Mouse (Mus musculus) heart, postnatal 4 days (tissue): ENCODE measurements around the gene Fhl3. TPM values are rescaled to one million over a fixed set of nuclear protein-coding genes. Genes with fewer than 3 reads are reported as not detected.
A peak's percentile ranks its signal among the peaks of the same experiment; 100 is the strongest.
"Not testable (repeated sequence)": the region's sequence is repeated elsewhere in the genome, so short reads cannot be mapped to it uniquely, and the experiment has no call there.

Experiments used
- DNase-seq: peaks from one replicate; pipeline ENCODE4 v3.0.0; 2021
- total RNA-seq, 2 experiments: library from RNA; stranded (reverse); gene quantifications; 2 replicates each; pipeline ENCODE4 v1.2.3; 2021

Gene Fhl3
- total RNA-seq, 2 experiments from 2014 or later, result 22.4 to 23.4 TPM

- peak; percentile 55 for DNase-seq
Observed at GRCm38 (mm10) chr4:124709961-124710446, 9.5 kb downstream of the Fhl3 start.

DNA sequence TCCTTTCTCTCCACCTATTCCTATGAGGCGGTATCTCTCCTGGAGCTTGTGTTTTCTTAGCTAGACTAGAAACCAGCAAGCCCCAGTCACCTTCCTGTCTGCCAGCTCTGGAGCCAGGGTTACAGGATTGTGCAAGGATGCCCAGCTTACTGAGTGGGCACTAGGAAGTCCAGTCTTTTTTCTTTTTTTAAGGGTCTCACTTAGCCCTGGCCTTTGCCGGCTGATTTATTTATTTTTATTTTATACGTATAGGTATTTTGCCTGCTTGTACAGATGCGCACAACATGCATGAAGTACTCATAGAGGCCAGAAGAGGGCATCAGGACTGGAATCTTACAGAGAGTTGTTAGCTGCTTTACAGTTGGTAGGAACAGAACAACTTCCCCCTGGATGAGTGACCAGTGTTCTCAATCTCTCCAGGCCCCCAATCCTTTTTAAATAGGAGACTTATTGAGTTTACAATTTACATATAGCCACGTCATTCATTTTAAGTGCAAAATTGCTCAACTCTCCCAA is 10.3 kb downstream of the Fhl3 start:
- peak; percentile 63 for DNase-seq

GRCm38 (mm10) chr4:124712618-124713017 is 12.1 kb downstream of the Fhl3 start:
- no peak for DNase-seq

GRCm38 (mm10) chr4:124713850-124714249 is 13.3 kb downstream of the Fhl3 start:
- DNase-seq, result not testable (repeated sequence)

GRCm38 (mm10) chr4:124714545-124715481 is 14.3 kb downstream of the Fhl3 start, which contains the start of gene Sf3a3:
Gene Sf3a3 (plus strand): TSS chr4:124714776.
- DNase-seq, result peak; percentile 96

- DNase-seq, result no peak
Observed at GRCm38 (mm10) chr4:124719101-124719500, 18.6 kb downstream of the Fhl3 start.

- DNase-seq, result no peak
Observed at GRCm38 (mm10) chr4:124726121-124726520, 25.6 kb downstream of the Fhl3 start.

DNA sequence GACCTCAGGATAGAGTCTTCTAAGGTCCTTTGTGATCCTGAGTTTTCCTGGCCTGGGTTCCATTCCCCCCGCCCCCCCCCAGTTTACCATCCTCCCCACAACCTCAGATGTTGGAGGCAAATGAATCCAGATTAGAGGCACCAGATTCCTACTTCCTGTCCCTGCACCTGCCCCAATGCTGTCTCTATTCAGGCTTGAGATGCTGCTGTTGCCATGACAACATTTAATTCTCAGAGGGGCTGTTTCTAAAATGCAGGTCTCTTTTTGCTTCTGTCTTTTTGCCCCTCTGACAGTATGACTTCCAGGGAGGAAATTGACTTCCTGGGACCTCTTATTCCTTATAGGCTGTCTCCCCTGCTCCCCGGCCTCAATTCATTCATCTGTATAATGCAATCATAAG is 36.5 kb downstream of the Fhl3 start:
- no peak for DNase-seq

DNA sequence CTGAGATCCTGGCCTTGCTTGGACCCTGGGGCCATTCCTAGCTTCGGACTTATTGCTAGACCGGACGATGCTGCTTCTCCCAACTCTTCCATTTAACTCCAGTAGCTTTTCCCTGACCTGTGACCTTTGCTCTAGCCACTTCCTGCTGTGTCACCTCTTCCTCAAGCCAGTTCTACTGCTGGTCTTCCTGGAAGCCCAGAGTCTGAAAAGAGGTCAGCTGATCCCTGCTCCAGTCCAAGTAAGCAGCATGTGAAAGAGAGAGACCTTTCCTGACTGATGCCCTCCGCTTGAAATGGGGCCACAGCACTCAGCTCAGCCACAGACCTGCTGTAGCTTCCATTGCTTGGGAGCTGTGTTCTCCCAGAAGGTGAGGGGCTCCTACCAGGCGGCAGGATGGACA is 37.0 kb downstream of the Fhl3 start:
- DNase-seq, result no peak

DNA sequence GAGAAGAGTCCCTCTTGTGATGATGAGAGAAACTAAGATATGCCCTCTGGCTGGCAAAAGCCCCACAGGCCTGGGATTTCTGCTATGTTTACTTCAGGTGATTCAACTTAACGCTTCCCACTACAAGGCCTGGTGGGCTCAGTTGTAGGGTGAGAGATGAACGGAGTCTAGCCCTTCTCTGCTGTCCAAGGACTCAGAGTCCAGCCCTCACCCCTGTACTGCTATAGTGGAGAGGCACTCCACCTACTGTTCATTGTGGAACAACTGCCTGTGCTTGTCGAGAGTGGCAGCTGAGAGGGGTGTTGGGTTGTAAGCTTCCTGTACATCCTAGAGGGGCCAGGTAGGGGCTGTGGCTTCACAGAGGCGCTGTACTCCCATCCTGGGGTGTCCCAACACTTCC is 37.5 kb downstream of the Fhl3 start:
- DNase-seq, result no peak

- DNase-seq, result no peak
Observed at GRCm38 (mm10) chr4:124738783-124739182, 38.3 kb downstream of the Fhl3 start.

DNA sequence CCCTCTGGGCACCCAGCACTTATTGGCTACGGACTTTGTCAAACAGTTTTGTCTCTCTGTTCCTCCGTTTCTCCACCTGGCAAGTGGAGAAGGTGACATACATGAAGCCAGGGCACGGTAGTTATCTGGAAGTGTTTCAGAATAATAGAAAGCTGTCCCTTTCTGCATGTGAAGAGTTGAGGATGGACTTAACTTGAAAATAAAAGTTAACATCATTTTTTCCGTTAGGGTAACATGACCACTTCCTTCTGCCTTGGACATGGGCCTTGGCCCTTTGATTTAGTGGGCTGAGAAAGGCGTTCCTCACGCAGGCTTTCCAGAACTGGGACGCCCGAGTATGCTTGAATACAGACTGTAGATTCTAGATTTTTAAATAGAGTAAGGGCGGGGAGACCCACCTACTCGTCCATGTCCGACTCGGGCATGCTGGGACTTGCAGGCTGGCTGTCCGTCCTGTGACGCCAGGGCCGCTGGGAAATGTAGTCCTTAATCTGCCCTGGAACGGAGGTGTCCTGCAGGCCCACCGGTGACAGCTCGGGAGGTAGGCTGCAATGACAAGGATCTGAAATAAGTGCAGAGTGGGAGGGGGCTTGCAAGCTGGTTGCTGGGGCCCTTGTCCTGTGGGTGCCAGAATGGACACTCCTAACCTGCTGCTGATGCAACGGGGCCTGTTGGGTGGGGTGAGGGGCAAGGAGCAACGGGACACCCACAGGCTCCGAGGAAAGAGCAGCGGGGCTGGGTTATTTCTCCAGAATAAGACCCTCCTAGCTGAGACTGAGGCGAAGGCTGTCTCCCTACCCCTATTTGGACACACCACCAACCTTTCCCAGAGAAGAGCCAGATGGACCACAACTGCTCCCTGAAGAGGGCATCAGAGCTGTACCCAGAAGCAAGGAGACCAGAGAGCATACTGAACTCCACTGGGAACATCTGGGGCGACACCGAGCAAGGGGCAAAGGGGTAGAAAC is 41.2 kb downstream of the Fhl3 start, which contains the start of gene Inpp5b:
Gene Inpp5b, plus strand, starts transcription at position 475 of the 968 bp plus-strand sequence.
- peak; percentile 79 for DNase-seq

DNA sequence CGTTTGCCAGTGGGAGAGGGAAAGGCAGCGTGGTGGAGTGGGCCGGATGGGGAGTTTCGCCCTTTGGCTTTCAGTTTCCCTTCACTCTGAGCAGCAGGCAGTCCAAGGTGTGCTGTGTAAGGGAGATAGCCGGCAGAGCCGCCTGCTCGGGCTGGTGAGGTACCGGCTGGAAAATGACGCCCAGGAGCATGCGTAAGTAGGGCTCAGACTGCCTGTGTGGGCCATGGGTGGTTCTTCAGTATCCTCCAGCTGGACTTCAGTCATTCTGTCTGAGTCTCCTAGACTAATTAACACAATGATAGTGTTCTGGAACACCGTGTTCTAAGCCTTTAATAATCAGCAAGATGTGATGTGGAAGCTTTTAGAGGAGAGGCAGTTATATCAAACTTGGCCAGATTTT is 42.3 kb downstream of the Fhl3 start:
- no peak for DNase-seq

DNA sequence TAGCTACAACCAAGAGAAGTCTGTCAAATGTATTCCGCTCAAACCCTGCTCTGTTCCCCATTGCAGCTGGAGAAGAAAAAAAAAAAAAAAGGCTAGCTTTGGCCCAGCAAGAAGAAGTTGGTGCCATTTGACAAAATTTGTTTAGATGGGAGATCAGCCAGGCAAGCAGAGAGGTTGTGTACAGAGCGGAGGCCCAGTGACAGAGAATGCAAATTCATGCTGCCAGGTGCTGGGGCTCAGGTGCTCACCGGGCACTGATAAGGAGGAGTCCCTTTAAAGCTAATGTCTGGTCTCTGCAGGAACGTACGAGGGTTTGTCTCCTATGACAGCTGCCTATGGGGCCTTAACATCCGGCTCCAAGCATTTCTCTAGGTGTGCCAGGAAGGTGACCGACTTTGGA is 46.1 kb downstream of the Fhl3 start:
- no peak for DNase-seq

- DNase-seq, result no peak
Observed at GRCm38 (mm10) chr4:124747851-124748250, 47.4 kb downstream of the Fhl3 start.

DNA sequence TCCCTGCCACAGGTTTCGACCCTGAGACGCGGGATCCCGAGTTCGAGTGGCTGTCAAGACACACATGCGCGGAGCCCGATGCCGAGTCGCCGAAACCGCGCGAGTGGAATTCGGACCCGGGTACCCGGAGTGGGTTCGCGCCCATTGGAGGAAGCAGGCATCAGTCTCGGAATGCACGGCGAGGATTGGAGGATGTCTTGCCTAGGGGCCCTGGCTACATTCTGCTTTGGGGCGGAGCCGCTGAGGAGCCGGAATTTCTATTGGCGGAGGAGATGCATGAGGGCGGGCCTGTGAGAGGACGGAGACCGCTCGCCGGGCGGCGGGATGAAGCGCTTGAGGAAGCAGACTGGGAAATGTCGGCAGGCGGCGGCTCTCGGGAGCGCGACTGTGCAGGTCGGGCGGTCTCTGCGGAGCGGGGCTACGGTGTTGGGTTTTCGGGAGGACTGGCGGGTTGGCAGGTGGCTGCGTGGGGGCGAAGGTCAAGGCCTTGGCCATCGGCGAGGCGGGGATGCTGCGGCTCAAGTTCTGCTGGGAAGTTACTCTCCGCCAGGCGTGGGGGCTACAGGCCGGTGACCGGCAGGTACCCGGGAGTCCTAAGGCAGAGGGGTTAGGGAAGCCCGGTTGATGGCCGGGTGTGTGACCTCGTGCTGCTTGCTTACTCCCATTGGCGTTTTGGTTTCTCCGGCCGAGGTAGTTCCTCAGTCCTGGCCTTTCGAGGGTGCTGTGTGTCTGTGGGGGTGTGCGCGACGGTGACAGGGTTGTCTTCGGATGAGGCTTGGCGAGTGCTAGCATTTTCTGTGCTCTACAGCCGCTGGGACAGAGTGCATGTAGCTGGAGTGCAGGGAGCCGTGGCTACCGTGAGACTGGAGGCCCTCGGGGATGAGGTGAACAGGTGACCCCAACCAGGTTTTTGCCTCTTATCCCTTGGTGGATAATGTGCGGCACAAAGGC is 51.1 kb downstream of the Fhl3 start:
- peak; percentile 99 for DNase-seq

GRCm38 (mm10) chr4:124752281-124753199 is 52.0 kb downstream of the Fhl3 start:
- DNase-seq, result no peak

DNA sequence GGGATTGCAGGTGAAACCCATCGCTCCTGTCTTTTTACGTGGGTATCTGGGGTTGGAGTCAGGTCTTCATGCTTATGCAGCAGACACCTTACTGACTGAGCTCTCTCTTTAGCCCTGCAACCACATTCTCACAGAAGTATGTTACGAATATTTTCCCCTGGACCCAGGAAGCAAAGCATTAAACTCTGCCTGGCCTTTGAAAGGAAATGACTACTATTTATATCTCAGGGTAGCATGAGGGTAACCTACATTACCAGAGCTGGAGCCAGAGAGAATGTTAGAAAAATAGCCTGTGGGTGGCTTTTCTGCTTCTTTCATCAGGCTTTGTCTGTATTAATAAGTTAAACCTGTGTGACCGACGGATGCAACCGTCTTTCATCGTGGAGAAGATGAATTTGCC is 55.0 kb downstream of the Fhl3 start:
- DNase-seq, result peak; percentile 3
